10 mouse cellular contexts compared by ENCODE assay signal in genomic region chr1:87183998-87184750, GRCm38 (mm10). TPM values are rescaled to one million over a fixed set of nuclear protein-coding genes. Genes with fewer than 3 reads are reported as not detected.
DNase-seq lines count a peak whose midpoint lies in the region; ATAC-seq and TF ChIP-seq lines count a peak whose summit lies in the region.
"Had no signal": no experiment of that assay in that cellular context is flagged by ENCODE, and none has a peak within 500 bp of the region (broad histone marks: within the 10 kb centered on the region; RNA-seq: fewer than 3 reads in every experiment).

No protein-coding gene starts in this region.

- no peak for TF ChIP-seq CTCF in CH12.LX (conservative IDR thresholded peaks at IDR 0.05 in 1 of 2, IDR thresholded peaks at IDR 0.05 in 1 of 2; ENCODE audit: low read depth in 2 of 2, low read length in 2 of 2)

- no peak for ATAC-seq in heart, embryonic 16.5 days (replicated peaks; ENCODE audit: extremely low read depth, insufficient read depth, low FRiP score)
- ATAC-seq in liver, embryonic 15.5 days (ENCODE audit: insufficient read depth) = no peak
- no peak for ATAC-seq in activated CD4-positive, CD25-positive, alpha-beta regulatory T cell, adult 4 months

- dilution Hi-C loops in CH12.LX (cut with MboI; ENCODE audit: extremely low pct_ligation_motif_present, extremely low pct_unique_long_range_greater_than_20kb, low sequenced_read_pairs) = no loop called here

- TF ChIP-seq RAD21 in CH12.LX (IDR thresholded peaks at IDR 0.05; ENCODE audit: low read depth, low read length) = no peak

- no peak overlapping the region for H3K27ac ChIP-seq in heart, embryonic 16.5 days (ENCODE audit: low read length)
- H3K27ac ChIP-seq in CH12.LX (ENCODE audit: insufficient read depth, low read depth) = no peak overlapping the region
- no peak overlapping the region for H3K27ac ChIP-seq in embryonic facial prominence, embryonic 10.5 days (replicated peaks)
- H3K27ac ChIP-seq in liver, embryonic 15.5 days (replicated peaks) = no peak overlapping the region

- in situ Hi-C loops in CH12.LX (cut with MboI; ENCODE audit: low pct_ligation_motif_present, low pct_unique_long_range_greater_than_20kb, low sequenced_read_pairs) = loop anchor here (10.0 kb wide), 1 partner anchor 519 kb away; no protein-coding TSS in a partner anchor

- H3K4me1 ChIP-seq in heart, embryonic 16.5 days (ENCODE audit: control insufficient read depth, insufficient read depth, low read length) = peaks cover 9% of the 10 kb centered on the region; the same call in 1 of the 2 replicates
- peaks cover 0 to 15% of the 10 kb centered on the region in 2 experiments; a peak in 3 of 4 replicates for H3K4me1 ChIP-seq in CH12.LX (ENCODE audit: control insufficient read depth in 1 of 2, insufficient read depth in 2 of 2)
- peaks cover 38% of the 10 kb centered on the region for H3K4me1 ChIP-seq in embryonic facial prominence, embryonic 10.5 days
- H3K4me1 ChIP-seq in liver, embryonic 15.5 days (replicated peaks) = peaks cover 6% of the 10 kb centered on the region; the same call in 1 of the 2 replicates

- no peaks in the 10 kb centered on the region for H3K9me3 ChIP-seq in heart, embryonic 16.5 days (replicated peaks; ENCODE audit: control insufficient read depth, low read length)
- no peaks in the 10 kb centered on the region for H3K9me3 ChIP-seq in CH12.LX (replicated peaks; ENCODE audit: low read length)
- no peaks in the 10 kb centered on the region for H3K9me3 ChIP-seq in embryonic facial prominence, embryonic 10.5 days
- H3K9me3 ChIP-seq in liver, embryonic 15.5 days (replicated peaks) = no peaks in the 10 kb centered on the region

- WGBS in heart, embryonic 16.5 days = 27% methylated on average over 15 of the region's 15 CpGs
- 34% methylated on average over 15 of the region's 15 CpGs for WGBS in embryonic facial prominence, embryonic 10.5 days
- WGBS in liver, embryonic 15.5 days (ENCODE audit: insufficient replicate concordance) = 27% methylated on average over 15 of the region's 15 CpGs

- TF ChIP-seq EP300 in CH12.LX (IDR thresholded peaks at IDR 0.05; ENCODE audit: low read length) = no peak

- H3K4me2 ChIP-seq in heart, embryonic 16.5 days (ENCODE audit: low read depth, low read length) = peak overlapping the region; percentile 41; the same call in 1 of the 2 replicates
- H3K4me2 ChIP-seq in CH12.LX (ENCODE audit: insufficient read depth, low read depth, poor library complexity, severe bottlenecking) = 0 out of 2 replicates have a peak overlapping the region, but pooled peaks have one; percentile 0
- H3K4me2 ChIP-seq in liver, embryonic 15.5 days = peak overlapping the region; percentile 32; the same call in 1 of the 2 replicates

- H3K36me3 ChIP-seq in heart, embryonic 16.5 days (ENCODE audit: control insufficient read depth, insufficient read depth) = no peaks in the 10 kb centered on the region
- no peaks in the 10 kb centered on the region for H3K36me3 ChIP-seq in CH12.LX (replicated peaks in 1 of 2; ENCODE audit: control insufficient read depth in 1 of 2, insufficient read depth in 1 of 2, low read length in 1 of 2)
- H3K36me3 ChIP-seq in embryonic facial prominence, embryonic 10.5 days (replicated peaks) = no peaks in the 10 kb centered on the region
- no peaks in the 10 kb centered on the region for H3K36me3 ChIP-seq in liver, embryonic 15.5 days (replicated peaks)

- no peak overlapping the region for H3K4me3 ChIP-seq in heart, embryonic 16.5 days (ENCODE audit: low read length)
- H3K4me3 ChIP-seq in CH12.LX (replicated peaks in 1 of 3; ENCODE audit: low read depth in 2 of 3, low read length in 2 of 3, poor library complexity in 1 of 3) = no peak overlapping the region
- H3K4me3 ChIP-seq in embryonic facial prominence, embryonic 10.5 days = peak overlapping the region; percentile 16; the same call in 1 of the 2 replicates
- H3K4me3 ChIP-seq in liver, embryonic 15.5 days (replicated peaks) = no peak overlapping the region

- TF ChIP-seq POLR2A in CH12.LX (IDR thresholded peaks at IDR 0.05; ENCODE audit: low read depth, low read length) = no peak

- DNase-seq in heart, adult 8-10 months (ENCODE audit: low spot score) = no peak
- DNase-seq in CH12.LX (ENCODE audit: extremely low read depth) = no peak
- peak; percentile 47 for DNase-seq in embryonic facial prominence, embryonic 10.5 days (ENCODE audit: low spot score)
- DNase-seq in frontal cortex, postnatal 10 days (ENCODE audit: low spot score in 2 of 2) = no peak
- DNase-seq in urinary bladder, adult 2 months (ENCODE audit: low spot score) = no peak

- peaks cover 66% of the 10 kb centered on the region for H3K27me3 ChIP-seq in heart, embryonic 16.5 days (ENCODE audit: control insufficient read depth, insufficient read depth, low read length)
- H3K27me3 ChIP-seq in CH12.LX (replicated peaks) = peaks cover 56% of the 10 kb centered on the region
- peaks cover 96% of the 10 kb centered on the region for H3K27me3 ChIP-seq in embryonic facial prominence, embryonic 10.5 days (replicated peaks; ENCODE audit: low read depth, poor library complexity, severe bottlenecking)
- H3K27me3 ChIP-seq in liver, embryonic 15.5 days = peaks cover 90% of the 10 kb centered on the region

- H3K79me2 ChIP-seq in CH12.LX (replicated peaks; ENCODE audit: control insufficient read depth, extremely low read depth, insufficient read depth, poor library complexity, severe bottlenecking) = no peaks in the 10 kb centered on the region

- no peak overlapping the region for H3K9ac ChIP-seq in heart, embryonic 16.5 days (ENCODE audit: low read length)
- H3K9ac ChIP-seq in CH12.LX (ENCODE audit: insufficient read depth, low read depth) = no peak overlapping the region
- H3K9ac ChIP-seq in liver, embryonic 15.5 days = no peak overlapping the region

TF ChIP-seq in CH12.LX, 34 proteins besides CTCF, POLR2A, EP300 and RAD21:
- TF ChIP-seq USF2 (conservative IDR thresholded peaks at IDR 0.05; ENCODE audit: low read depth, low read length) = no peak

RNA-seq across cellular contexts. Expression of gene Prss56, which starts 1.1 kb away (rescaled TPM):
- polyA plus RNA-seq in heart, embryonic 16.5 days (2015; fragmentation: Nextera tagmentation; extraction: Ambion mirVana) = not detected in 2 replicates
- total RNA-seq in heart, adult 8-10 months (2022) = not detected
- total RNA-seq in CH12.LX (2012; rRNA removed) (not detected in 2 replicates), CH12.LX (2014; rRNA removed) (not detected in 2 replicates)
- polyA plus RNA-seq in CH12.LX (2012; ENCODE audit: insufficient read length, low read depth) = not detected in 2 replicates
- 0.71 and 0.94 TPM in 2 replicates for polyA plus RNA-seq in embryonic facial prominence, embryonic 10.5 days (2016; fragmentation: Nextera tagmentation; extraction: Ambion mirVana)
- not detected in 2 replicates for polyA plus RNA-seq in liver, embryonic 15.5 days (2015; fragmentation: Nextera tagmentation; extraction: Ambion mirVana)
- not detected in 2 replicates for polyA plus RNA-seq in urinary bladder, adult 2 months (2012; rRNA removed)
- not detected for polyA plus RNA-seq in activated CD4-positive, CD25-positive, alpha-beta regulatory T cell, adult 4 months (2017; shearing (Covaris generic))
- total RNA-seq: heart, postnatal 4 days had no signal
- polyA plus RNA-seq: liver, embryonic 16.5 days had no signal

RNA-seq across cellular contexts. Expression of gene Chrnd, which starts 6.2 kb away (rescaled TPM):
- polyA plus RNA-seq in heart, embryonic 16.5 days (2015; fragmentation: Nextera tagmentation; extraction: Ambion mirVana) = 0.05 and 0.13 TPM in 2 replicates
- total RNA-seq in heart, adult 8-10 months (2022) = not detected
- not detected in 2 replicates for total RNA-seq in CH12.LX (2012; rRNA removed)
- total RNA-seq in CH12.LX (2014; rRNA removed) = not detected in 2 replicates
- 0.13 TPM in 1 of 2 replicates, not detected in the other for polyA plus RNA-seq in CH12.LX (2012; ENCODE audit: insufficient read length, low read depth)
- 0.13 and 0.17 TPM in 2 replicates for polyA plus RNA-seq in embryonic facial prominence, embryonic 10.5 days (2016; fragmentation: Nextera tagmentation; extraction: Ambion mirVana)
- polyA plus RNA-seq in liver, embryonic 15.5 days (2015; fragmentation: Nextera tagmentation; extraction: Ambion mirVana) = 0.36 and 0.45 TPM in 2 replicates
- not detected in 2 replicates for polyA plus RNA-seq in urinary bladder, adult 2 months (2012; rRNA removed)
- polyA plus RNA-seq in activated CD4-positive, CD25-positive, alpha-beta regulatory T cell, adult 4 months (2017; shearing (Covaris generic)) = not detected
- total RNA-seq: heart, postnatal 4 days had no signal

RNA-seq across cellular contexts. Expression of gene Chrng, which starts 20.3 kb away (rescaled TPM):
- 1.1 and 1.6 TPM in 2 replicates for polyA plus RNA-seq in heart, embryonic 16.5 days (2015; fragmentation: Nextera tagmentation; extraction: Ambion mirVana)
- total RNA-seq in heart, adult 8-10 months (2022) = not detected
- 0.04 TPM in 2 replicates for total RNA-seq in CH12.LX (2012; rRNA removed)
- not detected in 2 replicates for total RNA-seq in CH12.LX (2014; rRNA removed)
- polyA plus RNA-seq in CH12.LX (2012; ENCODE audit: insufficient read length, low read depth) = not detected in 2 replicates
- polyA plus RNA-seq in embryonic facial prominence, embryonic 10.5 days (2016; fragmentation: Nextera tagmentation; extraction: Ambion mirVana) = 0.35 and 0.39 TPM in 2 replicates
- polyA plus RNA-seq in liver, embryonic 15.5 days (2015; fragmentation: Nextera tagmentation; extraction: Ambion mirVana) = 0.89 and 1.1 TPM in 2 replicates
- not detected in 2 replicates for polyA plus RNA-seq in urinary bladder, adult 2 months (2012; rRNA removed)
- not detected for polyA plus RNA-seq in activated CD4-positive, CD25-positive, alpha-beta regulatory T cell, adult 4 months (2017; shearing (Covaris generic))

RNA-seq across cellular contexts. Expression of gene Ecel1, which starts 27.9 kb away (rescaled TPM):
- 0.71 and 0.88 TPM in 2 replicates for polyA plus RNA-seq in heart, embryonic 16.5 days (2015; fragmentation: Nextera tagmentation; extraction: Ambion mirVana)
- total RNA-seq in heart, adult 8-10 months (2022) = not detected
- total RNA-seq in CH12.LX (2012; rRNA removed) (not detected in 2 replicates), CH12.LX (2014; rRNA removed) (not detected in 2 replicates)
- polyA plus RNA-seq in CH12.LX (2012; ENCODE audit: insufficient read length, low read depth) = not detected in 2 replicates
- polyA plus RNA-seq in embryonic facial prominence, embryonic 10.5 days (2016; fragmentation: Nextera tagmentation; extraction: Ambion mirVana) = 1.2 and 3.1 TPM in 2 replicates
- polyA plus RNA-seq in liver, embryonic 15.5 days (2015; fragmentation: Nextera tagmentation; extraction: Ambion mirVana) = 0.08 TPM in 1 of 2 replicates, not detected in the other
- polyA plus RNA-seq in urinary bladder, adult 2 months (2012; rRNA removed) = 0.10 TPM in 1 of 2 replicates, not detected in the other
- polyA plus RNA-seq in activated CD4-positive, CD25-positive, alpha-beta regulatory T cell, adult 4 months (2017; shearing (Covaris generic)) = under 1 TPM in 1 of 2 experiments, not detected in 1; 0.36 TPM

RNA-seq across cellular contexts. Expression of gene Eif4e2, which starts 29.5 kb away (rescaled TPM):
- 100 and 104 TPM in 2 replicates for polyA plus RNA-seq in heart, embryonic 16.5 days (2015; fragmentation: Nextera tagmentation; extraction: Ambion mirVana)
- 10 to 100 TPM; 44.0 to 56.1 (median 49.0) TPM for total RNA-seq in heart, adult 8-10 months (2022)
- total RNA-seq in CH12.LX (2012; rRNA removed) (175 and 208 TPM in 2 replicates), CH12.LX (2014; rRNA removed) (228 and 245 TPM in 2 replicates)
- 264 and 289 TPM in 2 replicates for polyA plus RNA-seq in CH12.LX (2012; ENCODE audit: insufficient read length, low read depth)
- polyA plus RNA-seq in embryonic facial prominence, embryonic 10.5 days (2016; fragmentation: Nextera tagmentation; extraction: Ambion mirVana) = 175 and 185 TPM in 2 replicates
- 69.4 and 73.3 TPM in 2 replicates for polyA plus RNA-seq in liver, embryonic 15.5 days (2015; fragmentation: Nextera tagmentation; extraction: Ambion mirVana)
- polyA plus RNA-seq in urinary bladder, adult 2 months (2012; rRNA removed) = 69.5 and 72.5 TPM in 2 replicates
- polyA plus RNA-seq in activated CD4-positive, CD25-positive, alpha-beta regulatory T cell, adult 4 months (2017; shearing (Covaris generic)) = 100 to 1,000 TPM; 128 to 155 TPM
